Mouse (Mus musculus) kidney, postnatal 0 days (tissue): Measurements from ENCODE around the gene Sf3b6. TPM values are rescaled to one million over a fixed set of nuclear protein-coding genes. Genes with fewer than 3 reads are reported as not detected.

Experiments used
- ATAC-seq: fragments of 200-750 bp; cut with Nextera tagmentation; replicated peaks from 2 replicates; pipeline ENCODE4 v1.8.0; 2017; ENCODE audit warnings: low read depth, moderate number of reproducible peaks, moderate TSS enrichment, moderate library complexity; ENCODE audit not compliant: low FRiP score
- DNase-seq: peaks from one replicate; pipeline ENCODE4 v3.0.0-alpha.2; 2016; ENCODE audit warnings: low spot score
- H3K27ac ChIP-seq: fragments of 300-500 bp; sonication (generic); 2 replicates; pipeline ENCODE4 v1.5.1; 2014; ENCODE audit warnings: mild to moderate bottlenecking
- H3K27me3 ChIP-seq: fragments of 300-500 bp; sonication (generic); 2 replicates; pipeline ENCODE4 v1.6.1; 2014; ENCODE audit warnings: low read length, mixed read lengths; ENCODE audit not compliant: insufficient read depth
- H3K36me3 ChIP-seq: fragments of 300-500 bp; sonication (generic); 2 replicates; pipeline ENCODE4 v1.6.1; 2014; ENCODE audit warnings: low read length, mixed read lengths; ENCODE audit not compliant: insufficient read depth
- H3K4me1 ChIP-seq: fragments of 300-500 bp; sonication (generic); replicated peaks from 2 replicates; pipeline ENCODE4 v1.6.1; 2014; ENCODE audit warnings: antibody characterized with exemption, low read length, mixed read lengths; ENCODE audit not compliant: insufficient read depth
- H3K4me2 ChIP-seq: fragments of 300-500 bp; sonication (generic); 2 replicates; pipeline ENCODE4 v1.6.1; 2014; ENCODE audit warnings: mild to moderate bottlenecking, low read length, moderate library complexity, mixed read lengths
- H3K4me3 ChIP-seq: fragments of 300-500 bp; sonication (generic); replicated peaks from 2 replicates; pipeline ENCODE4 v1.5.1; 2014; ENCODE audit warnings: low read depth, low read length
- H3K9ac ChIP-seq: fragments of 300-500 bp; sonication (generic); 2 replicates; pipeline ENCODE4 v1.6.1; 2014; ENCODE audit warnings: low read depth, low read length
- H3K9me3 ChIP-seq: fragments of 300-500 bp; sonication (generic); replicated peaks from 2 replicates; pipeline ENCODE4 v1.6.1; 2016; ENCODE audit warnings: low read length, inconsistent platforms, mixed read lengths
- CTCF ChIP-seq: IDR thresholded peaks from 2 replicates; pipeline ENCODE4 v1.5.1; 2016; ENCODE audit warnings: antibody characterized with exemption, low read depth, mild to moderate bottlenecking, moderate library complexity
- WGBS: fragments of 180-500 bp; shearing (Covaris S2); extraction: QIAGEN DNeasy Blood & Tissue Kit; methylation state at CpG from one replicate; pipeline ENCODE4 v1.1.7; 2014; 5-methylcytosine and 5-hydroxymethylcytosine counted together
- polyA plus RNA-seq: library from polyadenylated mRNA; unstranded; fragments of >200 nt; fragmentation: Nextera tagmentation; extraction: Ambion mirVana; gene quantifications from 2 replicates; pipeline ENCODE4 v1.2.1, GENCODE M21; 2015

Gene Sf3b6
- 333 and 389 TPM in 2 replicates for polyA plus RNA-seq

DNA sequence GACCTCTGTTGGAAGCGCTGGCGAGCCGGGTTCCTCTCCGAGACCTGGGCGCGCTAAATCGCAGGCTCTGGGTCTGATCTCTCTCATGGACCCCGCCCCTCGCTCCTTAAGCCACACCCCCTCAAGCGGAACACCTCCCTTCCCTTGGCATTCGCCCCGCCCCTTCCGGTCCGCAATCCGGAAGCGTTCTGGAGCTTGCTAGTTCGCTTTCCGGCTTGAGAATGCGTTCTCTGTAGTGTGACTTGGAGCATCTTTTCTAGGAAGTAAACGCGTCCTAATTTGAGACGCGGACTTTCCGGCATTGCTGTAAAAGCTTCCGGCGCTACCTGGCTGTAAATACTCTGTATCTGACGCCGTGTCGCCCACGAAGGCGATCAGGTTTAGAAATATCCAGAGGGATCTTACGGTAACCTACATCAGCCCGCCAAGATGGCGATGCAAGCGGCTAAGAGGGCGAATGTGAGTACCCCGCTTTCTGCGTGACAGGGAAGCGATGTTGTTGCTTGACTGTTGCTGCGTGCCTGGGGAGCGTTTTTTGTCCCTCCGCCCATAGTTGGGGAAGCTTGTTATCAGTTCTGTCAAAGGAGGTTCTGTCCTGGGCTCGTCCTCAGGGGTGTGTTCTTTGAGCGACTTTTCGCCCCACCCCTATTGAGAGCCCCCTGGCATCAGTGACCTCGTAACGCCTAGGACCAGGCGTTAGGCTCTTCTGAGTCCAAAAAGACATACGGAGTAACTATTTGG, at the start of gene Sf3b6:
TSS of gene Sf3b6 (plus strand) at position 184 of the 741 bp plus-strand sequence.
- H3K9me3 ChIP-seq, result no peaks in the 10 kb centered on the region
- H3K27me3 ChIP-seq, result no peaks in the 10 kb centered on the region
- peak; percentile 99 for ATAC-seq
- H3K27ac ChIP-seq, result peak within 1 kb of the TSS; percentile 90
- H3K36me3 ChIP-seq, result peaks cover 15% of the 10 kb centered on the region; the same call in 1 of the 2 replicates
- under 1% methylated on average over 49 of the region's 49 CpGs for WGBS
- no peak for TF ChIP-seq CTCF
- peak within 1 kb of the TSS; percentile 77 for H3K9ac ChIP-seq
- peak within 1 kb of the TSS; percentile 86 for H3K4me3 ChIP-seq
- DNase-seq, result peak; percentile 99
- peak within 1 kb of the TSS; percentile 92 for H3K4me2 ChIP-seq
- no peaks in the 10 kb centered on the region for H3K4me1 ChIP-seq

DNA sequence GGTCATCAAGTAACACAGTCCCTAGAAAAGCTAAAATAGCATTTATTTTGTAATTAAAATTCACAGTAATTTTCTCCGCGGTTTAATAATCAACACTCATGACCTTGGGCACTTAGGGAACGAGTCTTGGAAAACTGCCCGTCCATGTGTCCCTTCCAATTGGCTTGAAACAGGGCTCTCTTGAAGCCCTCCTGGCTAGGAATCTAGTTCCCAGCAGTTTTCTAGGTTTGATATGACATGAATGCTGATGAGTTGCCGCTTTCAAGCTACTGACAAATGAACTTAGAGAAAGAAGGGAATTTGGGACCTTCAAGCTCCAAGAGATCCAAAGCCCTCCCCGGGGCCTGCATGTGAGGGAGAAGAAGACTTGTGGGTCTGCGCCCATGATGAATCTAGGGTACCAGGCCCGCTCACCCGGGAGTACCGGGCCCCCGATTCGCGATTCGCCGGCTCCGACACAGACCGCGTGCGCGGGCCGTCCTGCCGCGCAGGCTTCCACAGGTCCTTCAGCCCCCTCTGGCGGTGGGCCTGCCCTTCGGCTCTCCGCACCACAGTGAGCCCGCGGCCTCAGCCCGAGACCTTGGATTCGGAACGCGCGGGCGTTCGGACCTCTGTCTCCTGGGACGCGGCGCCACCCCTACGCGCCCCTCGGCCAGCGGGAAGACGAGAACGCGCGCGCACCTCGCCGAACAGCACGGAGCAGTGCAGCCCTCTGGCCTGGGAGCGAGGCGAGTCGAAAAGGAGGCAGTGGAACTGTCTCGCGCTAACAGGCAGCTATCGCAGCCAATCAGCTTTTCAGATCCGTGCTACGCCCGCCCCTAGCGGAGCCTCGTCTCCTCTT, 48.6 kb upstream of the Sf3b6 start, which contains the start of the genes Pfn4 and Fam228b:
TSS of gene Pfn4 (plus strand) at position 531 of the 841 bp plus-strand sequence.
TSS of gene Fam228b (minus strand) at position 776 of the 841 bp plus-strand sequence.
- peak within 1 kb of the TSS; percentile 91 for H3K27ac ChIP-seq
- H3K36me3 ChIP-seq, result no peaks in the 10 kb centered on the region
- peak within 1 kb of the TSS; percentile 77 for H3K4me2 ChIP-seq
- ATAC-seq (peak; percentile 99), DNase-seq (peak; percentile 94)
- peak within 1 kb of the TSS; percentile 72 for H3K4me3 ChIP-seq
- 0 out of 2 replicates have a peak, but pooled peaks cover 4% of the 10 kb centered on the region for H3K4me1 ChIP-seq
- no peaks in the 10 kb centered on the region for H3K9me3 ChIP-seq
- 3% methylated on average over 61 of the region's 61 CpGs for WGBS
- TF ChIP-seq CTCF, result peak; percentile 96
- H3K27me3 ChIP-seq, result no peaks in the 10 kb centered on the region
- H3K9ac ChIP-seq, result peak within 1 kb of the TSS; percentile 87

DNA sequence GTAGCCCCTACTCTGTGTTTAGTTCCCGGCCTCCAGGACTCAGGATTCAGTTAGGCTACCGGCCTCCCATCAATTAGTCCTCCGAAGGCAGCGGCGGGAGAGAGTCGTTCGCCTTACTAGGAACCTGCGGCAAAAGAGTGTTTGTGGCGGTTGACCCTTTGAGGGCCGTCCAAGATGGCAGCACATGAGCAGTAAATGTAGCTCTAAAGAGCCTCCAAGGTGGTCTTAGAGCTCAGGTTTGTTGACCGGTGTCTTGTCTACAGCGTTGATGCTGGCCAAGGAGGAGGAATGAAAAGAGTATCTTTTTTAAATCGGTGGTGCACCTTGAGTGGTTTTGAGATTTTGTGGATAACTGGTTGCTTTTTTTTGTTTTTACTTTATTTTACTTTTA, 48.0 kb upstream of the Sf3b6 start:
- Histone ChIP-seq H3K36me3 (no peaks in the 10 kb centered on the region), H3K27me3 (no peaks in the 10 kb centered on the region), H3K9ac (peak overlapping the region; percentile 87), H3K27ac (peak overlapping the region; percentile 91), H3K4me1 (0 out of 2 replicates have a peak, but pooled peaks cover 4% of the 10 kb centered on the region), H3K4me2 (peak overlapping the region; percentile 77), H3K4me3 (peak overlapping the region; percentile 72), H3K9me3 (no peaks in the 10 kb centered on the region)
- ATAC-seq (no peak; the same call in 1 of the 2 replicates), DNase-seq (no peak)
- WGBS, result 19% methylated on average over 13 of the region's 13 CpGs
- TF ChIP-seq CTCF, result no peak

DNA sequence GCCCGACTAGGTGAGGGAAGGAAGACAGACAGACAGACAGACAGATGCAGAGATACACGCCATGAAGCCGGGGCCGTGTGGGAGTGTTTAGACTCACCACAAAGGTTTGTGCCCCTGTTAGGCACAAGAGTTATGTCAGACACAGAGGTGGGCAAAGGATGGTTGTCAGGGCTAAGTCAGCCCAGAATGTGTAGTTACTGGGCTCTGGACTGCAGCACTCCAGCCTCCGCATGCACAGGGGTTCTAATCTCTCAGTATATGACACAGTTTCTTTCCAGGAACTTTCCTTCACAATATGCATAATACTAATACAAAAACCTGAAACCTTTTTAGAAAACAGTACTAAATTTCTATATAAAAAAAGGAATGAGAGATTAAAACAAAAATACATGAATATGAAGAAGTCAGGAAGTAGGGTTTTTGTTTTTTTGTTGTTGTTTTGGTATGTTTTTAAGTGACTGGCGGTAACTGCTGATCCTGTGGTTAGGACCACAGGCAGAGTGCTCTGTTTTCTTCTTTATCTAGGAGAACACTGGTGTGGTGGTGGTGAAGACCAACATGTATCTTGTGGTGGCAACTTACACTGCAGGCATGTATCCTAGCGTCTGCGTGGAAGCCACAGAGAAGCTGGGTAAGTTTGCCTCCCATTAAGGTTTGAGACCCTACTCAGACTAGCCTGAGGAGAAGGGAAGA, 42.3 kb upstream of the Sf3b6 start:
- WGBS, result 80% methylated on average over 8 of the region's 8 CpGs
- no peak for ATAC-seq
- no peaks in the 10 kb centered on the region for H3K9me3 ChIP-seq
- H3K36me3 ChIP-seq, result no peaks in the 10 kb centered on the region
- no peaks in the 10 kb centered on the region for H3K4me1 ChIP-seq
- TF ChIP-seq CTCF, result no peak
- H3K4me2 ChIP-seq, result no peak overlapping the region
- DNase-seq, result no peak
- no peak overlapping the region for H3K9ac ChIP-seq
- H3K27ac ChIP-seq, result no peak overlapping the region
- H3K27me3 ChIP-seq, result no peaks in the 10 kb centered on the region
- H3K4me3 ChIP-seq, result no peak overlapping the region

DNA sequence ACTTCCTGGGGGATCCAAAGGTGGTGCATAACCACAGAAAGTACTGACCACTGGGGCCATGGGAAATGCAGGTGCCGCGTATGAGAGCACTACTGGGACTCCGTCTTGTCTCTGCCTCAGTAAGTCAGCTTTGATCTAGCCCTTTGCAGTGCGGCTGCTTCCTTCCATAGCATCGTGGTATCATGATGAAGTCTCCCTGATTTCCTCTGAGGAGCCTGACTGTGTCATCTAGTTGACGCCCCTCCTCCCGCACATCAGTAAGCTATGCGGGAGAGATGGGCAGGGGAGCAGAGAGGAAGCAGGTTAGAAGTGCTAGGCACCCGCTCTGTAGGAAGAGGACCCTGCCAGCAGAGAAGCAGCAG, 41.8 kb upstream of the Sf3b6 start:
- no peaks in the 10 kb centered on the region for H3K4me1 ChIP-seq
- H3K9ac ChIP-seq, result no peak overlapping the region
- DNase-seq, result no peak
- no peak for ATAC-seq
- no peak for TF ChIP-seq CTCF
- no peak overlapping the region for H3K4me2 ChIP-seq
- H3K4me3 ChIP-seq, result no peak overlapping the region
- H3K27ac ChIP-seq, result no peak overlapping the region
- H3K36me3 ChIP-seq, result no peaks in the 10 kb centered on the region
- WGBS, result 78% methylated on average over 9 of the region's 9 CpGs
- no peaks in the 10 kb centered on the region for H3K9me3 ChIP-seq
- no peaks in the 10 kb centered on the region for H3K27me3 ChIP-seq

DNA sequence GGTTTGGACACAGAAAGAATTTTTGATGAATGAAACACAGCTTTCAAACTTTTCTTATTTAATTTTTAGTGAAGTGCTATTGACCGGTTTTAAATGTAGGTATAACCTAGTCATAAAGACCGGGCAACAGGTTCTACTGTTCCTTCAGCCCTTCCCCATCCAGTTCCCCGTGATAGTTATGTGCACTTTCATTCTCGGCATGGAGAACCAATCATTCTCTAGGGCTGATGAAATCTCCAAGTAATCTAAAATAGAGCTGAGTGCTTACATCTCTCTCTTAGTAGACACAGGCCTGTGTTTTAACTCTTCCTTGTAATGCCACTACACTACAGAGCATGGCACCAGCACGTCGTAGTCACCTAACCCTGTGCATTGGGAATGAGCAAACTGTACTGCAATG, 39.6 kb upstream of the Sf3b6 start:
- WGBS, result 87% methylated on average over 6 of the region's 6 CpGs
- Histone ChIP-seq H3K27me3 (no peaks in the 10 kb centered on the region), H3K9ac (no peak overlapping the region), H3K9me3 (no peaks in the 10 kb centered on the region), H3K4me3 (no peak overlapping the region), H3K36me3 (no peaks in the 10 kb centered on the region), H3K27ac (no peak overlapping the region), H3K4me2 (no peak overlapping the region), H3K4me1 (no peaks in the 10 kb centered on the region)
- no peak for ATAC-seq
- TF ChIP-seq CTCF, result no peak
- no peak for DNase-seq
